Mouse (Mus musculus) left cerebral cortex, adult 11 months (tissue): ENCODE results near the gene Anapc7.
A peak's percentile ranks its signal among the peaks of the same experiment; 100 is the strongest.

Experiments
- DNase-seq: peaks from one replicate; pipeline ENCODE4 v3.0.0; 2022; ENCODE audit warnings: low spot score

The Anapc7 gene

DNA sequence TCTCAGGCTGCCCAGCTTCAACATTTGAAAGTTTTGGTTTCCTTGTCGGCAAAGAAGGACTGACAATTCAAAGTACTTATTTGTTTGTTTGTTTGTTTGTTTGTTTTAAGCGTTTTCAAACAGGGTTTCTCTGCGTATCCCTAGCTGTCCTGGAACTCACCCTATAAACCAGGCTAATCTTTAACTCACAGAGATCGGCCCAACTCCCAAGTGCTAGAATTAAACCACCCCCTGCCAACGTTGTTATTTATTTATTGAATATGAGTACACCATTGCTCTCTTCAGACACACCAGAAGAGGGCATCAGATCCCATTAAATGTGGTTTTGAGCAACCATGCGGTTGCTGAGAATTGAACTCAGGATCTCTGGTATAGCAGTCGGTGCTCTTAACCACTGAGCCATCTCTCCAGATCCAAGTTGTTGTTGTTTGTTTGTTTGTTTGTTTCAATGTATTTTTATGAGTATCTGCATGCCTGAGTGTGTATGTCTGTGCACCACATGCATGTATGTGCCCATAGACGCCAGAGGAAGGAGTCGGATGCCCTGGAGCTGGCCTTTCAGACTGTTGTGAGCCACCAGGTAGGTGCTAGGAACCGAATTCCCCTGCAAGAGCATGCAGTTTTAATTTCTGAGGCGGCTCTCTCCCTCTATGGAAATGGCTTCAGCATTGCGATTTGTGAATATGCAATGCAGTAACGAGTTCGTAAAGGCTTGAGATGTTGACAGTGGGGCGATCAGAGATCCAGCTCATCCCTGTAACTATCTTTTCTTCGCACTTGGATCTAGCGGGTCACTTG lies at the start of gene Anapc7:
Gene Anapc7 (plus strand): TSS at position 423 of the 798 bp plus-strand sequence.
- no peak for DNase-seq

DNA sequence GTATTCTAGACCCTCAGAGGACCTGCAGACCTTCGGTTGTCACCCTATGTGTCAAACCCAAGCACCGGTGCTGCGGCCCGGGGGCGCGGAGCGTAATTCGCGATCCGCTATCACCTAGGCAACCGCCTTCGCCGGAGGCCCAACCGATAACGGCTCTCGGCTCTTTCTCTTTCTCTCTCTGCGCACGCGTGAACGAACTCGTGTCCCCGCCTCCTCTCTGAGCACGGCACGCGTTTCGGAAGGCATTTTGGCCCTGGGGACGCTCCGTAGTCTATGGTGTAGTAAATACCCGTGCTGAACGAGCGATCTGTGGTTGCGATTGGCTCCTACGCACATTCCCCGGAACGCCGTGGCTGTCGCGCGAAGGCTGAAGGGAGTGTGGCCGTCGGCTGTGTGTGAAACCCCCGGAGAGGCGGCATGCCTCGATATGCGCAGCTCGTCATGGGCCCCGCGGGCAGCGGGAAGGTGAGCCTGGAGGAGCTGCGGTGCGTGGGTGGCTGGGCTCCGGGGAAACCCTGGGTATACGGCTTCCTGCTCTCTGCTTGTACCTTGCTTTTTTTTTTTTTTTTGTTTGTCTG lies 49.2 kb upstream of the Anapc7 start, which contains the start of gene Fam216a:
Gene Fam216a (minus strand): TSS at position 173 of the 578 bp plus-strand sequence.
- peak; percentile 98 for DNase-seq

DNA sequence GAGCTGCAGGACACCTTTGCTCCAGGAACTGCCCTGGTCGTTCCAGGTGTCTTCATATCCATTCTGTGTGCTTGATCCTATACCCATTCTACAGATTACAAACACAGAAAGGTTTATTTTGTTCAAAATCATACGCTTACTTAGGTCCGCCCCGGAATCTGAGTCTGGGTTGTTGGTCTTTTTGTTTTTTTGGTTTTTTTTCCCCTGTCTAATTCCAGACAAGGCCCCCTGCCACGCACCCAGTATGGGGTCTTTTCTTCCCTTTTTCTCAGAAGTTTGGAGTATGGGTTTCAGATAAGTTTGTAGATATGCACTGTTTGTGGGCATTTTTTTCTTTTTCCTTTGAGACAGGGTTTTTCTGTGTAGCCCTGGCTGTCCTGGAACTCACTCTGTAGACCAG lies 48.6 kb upstream of the Anapc7 start:
- no peak for DNase-seq

DNA sequence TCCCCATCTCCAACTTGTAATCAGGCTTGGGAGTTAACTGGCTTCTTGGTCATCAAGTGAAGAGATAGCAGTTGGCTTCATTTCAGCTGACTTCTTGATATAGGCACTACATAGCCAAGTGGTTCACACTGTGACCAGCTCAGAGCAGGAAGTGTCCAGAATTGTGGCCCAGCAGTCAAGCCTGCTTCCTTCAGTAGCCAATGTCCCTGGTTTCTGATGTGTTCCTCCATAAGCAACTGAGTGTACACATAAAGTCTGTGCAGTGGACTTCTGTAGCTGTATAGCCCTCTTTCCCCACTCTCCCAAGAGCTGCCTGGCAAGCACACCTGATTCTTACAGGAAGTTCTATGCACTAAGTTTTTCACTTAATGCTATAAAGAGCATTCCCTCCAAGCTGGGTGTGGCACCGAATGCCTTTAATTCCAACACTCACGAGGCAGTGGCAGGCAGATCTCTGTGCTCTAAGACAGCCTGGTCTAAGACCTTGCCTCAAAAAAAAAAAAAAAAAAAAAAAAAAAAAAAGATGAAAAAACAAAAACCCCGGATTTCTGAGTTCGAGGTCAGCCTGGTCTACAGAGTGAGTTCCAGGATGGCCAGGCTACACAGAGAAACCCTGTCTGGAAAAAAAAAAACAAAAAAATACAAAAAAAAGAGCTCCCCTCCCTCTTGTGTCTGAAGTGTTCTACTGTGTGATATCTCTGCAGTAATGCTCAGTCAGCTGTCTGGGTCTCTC lies 44.2 kb upstream of the Anapc7 start:
- DNase-seq: no peak

DNA sequence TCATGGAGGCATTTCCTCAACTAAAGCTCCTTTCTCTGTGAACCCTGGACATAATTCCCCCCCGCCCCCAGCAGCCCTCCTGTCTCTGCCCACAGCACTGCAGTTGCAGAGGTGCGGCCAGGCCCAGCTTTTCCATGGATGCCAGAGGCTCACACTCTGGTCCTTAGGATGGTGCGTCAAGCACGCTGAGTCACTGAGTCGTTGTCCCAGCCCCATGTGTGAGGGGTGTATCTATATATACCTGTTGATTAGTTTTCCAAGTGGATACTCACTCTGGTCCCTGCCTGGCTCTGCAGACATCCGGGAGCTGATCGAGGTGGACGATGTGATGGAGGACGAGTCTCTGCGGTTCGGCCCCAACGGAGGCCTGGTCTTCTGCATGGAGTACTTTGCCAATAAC lies 43.3 kb upstream of the Anapc7 start:
- no peak for DNase-seq

DNA sequence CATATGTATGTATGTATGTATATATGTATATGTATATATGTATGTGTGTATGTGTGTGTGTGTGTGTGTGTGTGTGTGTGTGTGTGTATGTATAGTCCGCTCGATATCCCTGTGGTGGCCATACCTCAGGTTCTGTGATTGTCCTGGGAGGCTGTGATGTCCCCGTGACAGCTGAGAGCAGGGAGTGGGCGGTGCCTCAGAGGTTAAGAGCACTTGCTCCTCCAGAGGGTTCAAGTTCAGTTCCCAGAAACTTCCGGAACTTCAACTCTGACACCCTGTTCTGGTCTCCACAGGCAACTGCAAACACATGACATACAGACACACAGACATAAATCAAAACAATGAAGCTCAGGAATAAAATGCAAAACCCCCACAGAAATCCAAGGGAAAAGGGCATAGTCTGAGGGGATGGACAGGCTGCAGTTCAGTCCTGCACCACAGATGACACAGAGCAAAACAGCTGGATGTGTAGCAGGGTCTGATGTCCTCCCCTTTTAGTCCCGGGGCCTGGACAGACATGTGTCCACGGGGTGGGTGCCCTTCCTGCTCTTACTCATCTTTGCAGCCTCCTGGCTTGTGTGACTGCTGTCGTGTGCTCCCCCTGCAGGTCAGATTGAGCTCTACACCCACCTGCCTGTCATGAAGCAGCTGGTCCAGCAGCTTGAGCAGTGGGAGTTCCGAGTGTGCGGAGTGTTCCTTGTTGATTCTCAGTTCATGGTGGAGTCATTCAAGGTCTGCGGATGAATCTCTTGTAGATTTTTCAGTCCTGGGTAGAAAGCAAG lies 41.9 kb upstream of the Anapc7 start:
- peak; percentile 75 for DNase-seq

DNA sequence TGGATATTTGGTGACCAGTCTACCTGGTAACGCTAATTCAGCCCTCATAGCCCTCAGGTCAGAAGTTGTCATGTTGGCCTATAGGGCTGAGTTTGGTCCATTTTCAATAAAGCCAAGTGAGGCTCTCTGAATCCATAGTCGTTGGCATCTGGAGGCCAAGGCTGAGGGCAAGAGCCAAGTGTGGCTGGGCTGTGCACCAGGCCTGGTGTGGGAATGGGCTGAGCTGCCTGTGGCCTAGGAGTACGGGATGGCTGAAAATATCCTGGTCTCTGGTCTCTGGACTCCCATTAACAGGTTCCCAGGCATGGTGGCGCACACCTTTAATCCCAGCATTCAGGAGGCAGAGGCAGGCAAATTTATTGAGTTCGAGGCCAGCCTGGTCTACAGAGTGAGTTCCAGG lies 31.5 kb upstream of the Anapc7 start:
- DNase-seq: no peak

DNA sequence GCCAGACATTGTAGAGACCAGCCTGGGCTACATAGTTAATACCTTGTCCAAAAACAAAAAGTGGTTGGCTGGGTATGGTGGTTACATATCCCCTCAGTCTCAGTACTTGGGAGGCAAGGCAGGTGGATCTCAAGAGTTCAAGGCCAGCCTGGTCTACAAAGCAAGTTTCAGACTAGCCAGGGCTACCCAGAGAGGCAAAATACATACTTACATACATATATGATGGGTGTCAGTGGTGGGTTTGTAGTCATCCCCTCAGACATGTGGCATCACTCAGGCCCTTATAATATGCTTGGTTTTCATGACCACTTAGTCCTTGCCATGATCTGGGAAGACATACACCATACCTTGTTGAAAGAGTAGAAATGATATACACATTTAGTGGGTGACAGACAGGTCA lies 30.8 kb upstream of the Anapc7 start:
- no peak for DNase-seq

DNA sequence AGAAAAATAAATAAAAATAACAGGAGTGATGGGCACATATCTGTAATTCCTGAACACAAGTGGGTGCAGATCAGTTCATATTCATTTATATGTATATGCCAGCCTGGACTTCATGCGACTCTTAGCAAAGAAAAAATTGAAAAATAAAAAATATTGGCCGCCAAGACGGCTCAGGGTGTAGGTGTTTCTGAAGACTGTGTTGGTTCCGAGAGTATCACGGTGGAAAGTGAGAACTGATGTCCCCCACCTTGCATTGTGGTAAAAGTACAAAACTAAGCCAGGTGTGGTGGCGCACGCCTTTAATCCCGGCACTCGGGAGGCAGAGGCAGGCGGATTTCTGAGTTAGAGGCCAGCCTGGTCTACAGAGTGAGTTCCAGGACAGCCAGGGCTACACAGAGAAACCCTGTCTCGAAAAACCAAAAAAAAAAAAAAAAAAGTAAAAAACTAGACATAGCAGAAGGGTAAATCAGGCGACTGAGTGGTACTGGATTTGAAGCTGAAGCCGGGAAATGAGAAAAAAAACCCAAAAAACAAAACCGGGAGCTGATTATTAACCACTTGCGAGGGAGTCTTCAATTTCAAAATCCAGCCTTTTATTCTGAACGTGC lies 30.2 kb upstream of the Anapc7 start:
- no peak for DNase-seq

DNA sequence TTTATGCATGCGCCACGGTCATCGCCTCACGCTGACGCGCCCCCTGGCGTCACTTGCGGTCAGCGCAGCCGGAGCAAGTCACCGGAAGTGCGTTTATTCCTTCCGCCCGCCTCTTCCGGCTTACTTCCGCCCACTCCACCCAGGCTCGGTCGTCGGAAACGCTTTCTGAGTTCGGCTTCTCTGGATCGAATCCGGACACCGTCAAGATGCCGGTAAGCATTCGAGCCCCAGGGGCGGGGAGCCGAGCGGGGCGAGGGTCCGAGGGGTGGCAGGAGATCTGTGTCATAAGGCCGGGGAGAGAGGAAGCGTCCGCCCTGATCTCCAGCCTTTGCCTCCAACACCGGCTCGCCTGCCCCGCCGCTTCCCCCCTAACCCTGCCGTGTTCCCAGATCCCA lies 29.7 kb upstream of the Anapc7 start, which contains the start of gene Arpc3:
Gene Arpc3 (plus strand): TSS at position 93 of the 395 bp plus-strand sequence.
- DNase-seq: peak; percentile 82

DNA sequence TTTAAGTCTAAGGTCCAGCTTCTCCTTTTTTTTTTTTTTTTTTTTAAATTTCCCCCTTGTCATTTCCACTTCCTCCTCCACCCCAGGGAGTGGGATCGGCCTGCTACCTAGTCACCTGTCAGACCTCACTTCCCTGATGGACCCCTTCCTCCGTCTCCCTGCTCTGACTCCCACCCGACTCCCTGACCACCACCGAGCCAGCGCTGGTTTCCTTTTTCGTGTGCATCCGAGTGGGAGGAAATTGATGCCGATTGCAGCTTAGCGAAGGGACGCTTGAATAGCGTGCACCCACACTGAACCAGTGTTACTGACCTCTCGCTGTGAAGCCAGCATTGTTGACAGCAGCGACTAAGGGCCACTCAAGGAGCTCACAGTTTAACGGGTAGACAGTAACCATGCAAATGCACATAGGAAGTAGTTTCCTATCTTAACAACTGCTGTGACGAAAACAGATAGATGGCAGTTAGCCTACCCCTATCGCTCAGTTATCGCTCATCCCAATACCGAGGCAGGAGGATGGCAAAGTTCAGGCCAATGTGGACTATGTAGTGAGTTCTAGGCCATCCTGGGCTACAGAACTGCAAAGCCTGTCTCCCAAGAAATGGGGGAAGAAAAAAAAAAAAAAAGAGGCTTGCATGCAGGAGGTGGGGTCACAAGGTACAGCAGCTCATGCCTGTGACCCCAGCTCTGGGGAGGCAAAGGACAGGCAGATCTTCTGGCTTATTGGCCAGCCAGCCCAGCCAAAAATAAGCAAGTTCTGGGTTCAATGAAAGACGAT lies 29.1 kb upstream of the Anapc7 start:
- no peak for DNase-seq

DNA sequence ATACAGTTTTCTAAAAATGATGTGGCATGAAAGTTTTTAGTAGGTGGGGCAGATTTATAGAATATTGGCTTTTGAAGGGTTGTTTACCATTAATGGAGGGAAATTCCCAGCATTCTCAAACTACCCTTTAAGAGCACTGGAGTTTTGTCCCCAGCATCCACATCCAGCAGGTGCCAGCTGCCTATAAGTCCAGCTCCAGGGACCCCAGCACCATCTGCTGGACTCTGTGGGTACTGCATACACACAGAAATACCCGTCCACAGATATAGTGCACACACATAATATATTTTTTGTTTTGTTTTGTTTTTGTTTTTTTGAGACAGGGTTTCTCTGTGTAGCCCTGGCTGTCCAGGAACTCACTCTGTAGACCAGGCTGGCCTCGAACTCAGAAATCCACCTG lies 27.6 kb upstream of the Anapc7 start:
- DNase-seq: no peak

DNA sequence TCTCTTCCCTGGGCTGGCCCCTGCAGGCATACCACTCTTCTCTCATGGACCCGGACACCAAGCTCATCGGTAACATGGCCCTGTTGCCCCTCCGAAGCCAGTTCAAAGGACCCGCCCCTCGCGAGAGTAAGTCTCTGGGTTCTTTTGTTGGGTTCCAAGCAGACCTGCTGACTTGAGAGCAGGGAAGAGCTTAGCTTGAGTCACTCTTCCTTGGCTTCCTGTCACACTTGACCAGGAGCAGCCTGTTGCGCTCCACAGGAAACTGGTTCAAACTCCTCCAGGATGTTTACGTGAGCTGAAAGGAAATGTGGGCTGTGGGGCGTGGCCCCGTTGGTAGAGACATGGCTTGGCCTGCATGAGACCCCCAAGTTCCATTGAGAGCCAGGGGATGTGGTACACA lies 24.7 kb upstream of the Anapc7 start:
- no peak for DNase-seq

DNA sequence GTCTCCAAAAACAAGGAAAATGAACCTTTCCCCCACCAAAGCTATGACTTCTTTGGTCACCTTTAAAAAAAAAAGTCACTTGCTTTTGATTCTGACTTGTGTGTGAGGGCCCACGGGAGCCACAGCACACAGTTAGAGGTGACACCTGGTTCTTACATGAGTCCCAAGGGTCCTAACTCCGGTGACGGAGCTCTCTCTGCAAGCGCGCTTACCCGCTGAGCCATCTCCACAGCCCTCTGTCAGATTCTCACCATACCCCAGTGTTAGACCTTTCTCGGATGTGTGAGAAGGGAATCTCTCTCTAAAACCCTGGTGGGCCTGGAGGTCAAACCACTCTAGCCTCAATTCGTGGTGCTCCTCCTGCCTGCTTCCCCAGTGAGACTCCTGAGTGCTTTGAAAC lies 24.0 kb upstream of the Anapc7 start:
- DNase-seq: no peak

DNA sequence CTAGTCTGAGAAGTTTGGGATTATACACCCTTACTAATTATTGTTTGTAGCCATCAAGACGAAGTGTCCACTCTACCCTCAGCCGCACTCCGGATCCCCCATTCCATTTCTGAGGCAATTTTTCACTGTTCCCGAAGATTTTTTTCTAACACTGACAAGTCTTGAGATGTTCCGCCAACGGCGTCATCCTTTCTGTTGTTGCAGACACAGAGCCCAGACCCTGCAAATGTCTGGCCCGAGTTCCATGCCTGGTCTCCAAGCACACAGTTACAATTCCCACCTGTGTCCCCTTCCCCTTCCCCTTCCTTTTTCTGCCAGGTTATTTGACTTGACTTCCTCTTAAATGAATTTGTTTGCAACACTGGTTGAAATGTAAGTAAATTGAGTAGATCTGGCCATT lies 21.6 kb upstream of the Anapc7 start:
- no peak for DNase-seq

DNA sequence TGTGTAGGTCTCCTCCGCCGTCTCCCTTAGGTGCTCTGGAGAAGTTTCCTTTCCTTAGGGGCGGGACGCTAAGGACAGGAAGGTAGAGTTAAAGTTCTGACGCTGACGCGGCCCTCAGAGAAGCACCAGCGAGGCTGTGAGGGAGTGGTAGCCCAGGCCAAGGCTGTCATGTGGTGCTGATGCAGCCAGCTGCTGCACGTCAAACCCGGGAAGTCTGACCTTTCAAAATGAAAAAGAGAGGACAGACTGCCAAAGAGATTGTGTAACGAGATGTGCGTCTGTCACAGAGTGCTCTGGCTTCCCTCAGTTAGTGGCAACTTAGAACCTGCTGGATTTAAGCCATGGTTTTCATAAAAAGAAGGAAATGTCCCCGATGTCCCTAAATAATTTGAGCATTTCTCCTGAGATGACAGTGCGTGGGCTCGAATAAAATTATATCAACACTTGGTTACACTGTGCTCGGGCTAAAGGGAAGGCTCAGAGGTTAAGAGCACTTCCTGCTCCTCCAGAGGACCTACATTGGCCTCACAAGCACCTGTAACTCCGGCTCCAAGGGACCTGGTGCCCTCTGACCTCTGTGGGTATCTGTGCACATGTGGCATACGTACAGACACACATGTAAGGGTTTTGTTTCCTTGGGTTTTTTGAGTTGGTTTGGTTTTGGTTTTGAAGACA lies 20.7 kb upstream of the Anapc7 start:
- no peak for DNase-seq

DNA sequence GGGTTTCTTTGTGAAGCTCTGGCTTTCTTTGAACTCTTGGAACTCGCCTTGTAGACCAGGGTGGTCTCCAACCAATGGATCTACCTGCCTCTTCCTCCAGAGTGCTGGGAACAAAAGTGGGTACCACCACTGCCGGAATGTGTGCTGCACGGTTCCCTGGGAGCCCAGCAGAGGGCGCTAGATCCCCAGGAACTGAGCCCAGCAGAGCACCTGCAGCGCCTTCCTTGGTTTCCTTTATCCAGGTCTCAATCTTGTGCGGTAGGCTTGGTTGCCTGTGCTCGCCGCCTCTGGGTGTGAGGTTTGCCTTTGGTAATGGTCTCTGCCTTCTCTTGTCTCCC lies 20.2 kb upstream of the Anapc7 start:
- peak; percentile 57 for DNase-seq

DNA sequence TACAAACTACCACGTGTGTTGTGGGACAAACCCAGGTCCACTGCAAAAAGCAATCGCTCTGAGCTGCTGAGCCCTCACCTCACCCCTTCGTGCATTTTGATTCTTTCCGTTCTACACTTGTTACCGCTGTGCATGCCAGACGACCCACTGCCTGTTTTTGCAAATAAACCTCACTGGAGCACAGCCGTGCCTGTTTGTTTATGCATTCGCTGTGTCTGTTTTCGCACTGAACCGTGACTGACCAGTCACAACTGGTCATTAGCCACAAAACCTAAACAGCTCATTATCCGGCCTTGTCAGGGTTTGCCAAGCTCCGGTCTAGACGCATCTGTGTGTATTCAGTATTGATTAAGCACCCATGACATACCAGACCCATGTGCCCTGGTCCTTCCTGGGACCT lies 19.3 kb upstream of the Anapc7 start:
- DNase-seq: no peak

DNA sequence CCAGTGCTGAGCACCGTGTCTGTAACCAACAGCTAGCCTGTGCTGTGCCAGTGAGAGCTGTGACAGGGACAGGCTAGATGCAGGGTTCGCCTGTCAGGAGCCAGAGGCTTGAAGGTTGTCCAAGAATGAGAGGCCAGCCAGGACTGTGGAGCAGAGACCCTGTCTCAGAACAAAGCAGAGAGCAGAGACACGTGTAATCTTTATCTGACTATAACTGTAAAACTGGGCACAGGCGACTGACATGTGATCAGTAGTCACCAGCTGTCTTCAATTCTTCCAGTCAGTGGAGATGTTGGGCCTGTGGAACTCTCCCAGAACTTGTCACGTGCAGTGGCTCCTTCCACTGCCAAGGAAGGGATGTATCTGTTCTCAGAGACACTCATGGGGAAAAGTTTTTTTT lies 18.7 kb upstream of the Anapc7 start:
- peak; percentile 47 for DNase-seq

DNA sequence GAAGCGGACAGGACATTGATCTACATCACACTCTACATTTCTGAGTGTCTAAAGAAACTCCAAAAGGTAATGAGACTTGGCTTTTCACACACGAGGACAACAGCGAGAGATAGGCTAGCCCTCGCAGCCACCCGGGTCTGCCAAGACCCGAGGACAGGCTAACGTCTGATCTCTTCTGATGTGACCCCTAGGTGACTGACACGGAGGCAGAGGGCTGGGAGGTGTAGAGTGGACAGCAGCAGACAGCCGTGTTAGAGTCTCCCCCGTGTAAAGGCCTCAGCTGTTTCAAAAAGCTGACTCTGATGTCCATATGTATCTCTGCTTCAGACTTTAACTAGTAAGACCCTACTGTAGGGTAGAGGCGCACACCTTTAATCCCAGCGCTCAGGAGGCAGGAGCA lies 18.1 kb upstream of the Anapc7 start:
- DNase-seq: no peak

DNA sequence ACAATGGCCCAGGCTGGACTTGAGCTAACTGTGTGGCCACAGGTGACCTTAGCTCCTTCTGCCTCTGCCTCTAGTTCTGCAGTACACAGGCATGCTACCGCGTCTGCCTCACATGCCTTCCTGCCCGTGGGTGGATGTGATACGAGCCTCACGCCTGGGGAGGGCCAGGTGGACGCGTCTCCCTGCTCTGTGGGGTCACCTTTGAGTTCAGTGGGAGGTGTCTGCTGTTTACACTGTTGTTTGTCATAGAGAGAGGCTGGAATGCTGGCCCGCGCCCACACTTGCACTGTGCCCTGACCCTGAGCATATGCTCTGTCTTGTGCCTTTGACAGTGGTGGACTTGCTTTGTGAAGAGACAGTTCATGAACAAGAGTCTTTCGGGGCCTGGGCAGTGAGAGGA lies 16.0 kb upstream of the Anapc7 start:
- no peak for DNase-seq
